Mouse (Mus musculus): ENCODE data around the gene Syngr1. TPM values are rescaled to one million over a fixed set of nuclear protein-coding genes. Genes with fewer than 3 reads are reported as not detected.

Gene Syngr1
- polyA plus RNA-seq, 1 experiment from 2014 or later, result 62.1 TPM

DNA sequence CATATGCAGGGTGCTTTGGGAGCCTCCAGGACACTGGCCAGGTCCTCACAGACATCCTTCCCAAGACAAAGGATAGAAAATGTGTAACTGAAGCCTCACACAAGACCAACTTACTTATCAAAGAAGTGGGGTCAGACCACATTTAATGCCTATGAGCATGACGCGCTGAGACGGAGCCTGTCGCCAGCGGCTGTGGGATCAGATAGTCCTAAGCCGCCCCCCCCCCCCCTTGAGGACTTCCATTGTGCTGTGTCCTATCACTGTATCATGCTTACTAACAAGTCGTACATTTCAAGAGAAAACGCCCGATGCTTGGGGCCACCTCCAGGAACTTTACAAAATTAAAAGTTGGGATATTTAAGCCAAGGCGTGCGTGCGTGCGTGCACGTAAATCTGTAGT is 56.0 kb downstream of the Syngr1 start:
- ATAC-seq (replicated peaks), result no peak
- no peak overlapping the region for H3K4me3 ChIP-seq
- no peak overlapping the region for H3K9ac ChIP-seq
- H3K27me3 ChIP-seq (replicated peaks), result no peaks in the 10 kb centered on the region
- H3K27ac ChIP-seq, result no peak overlapping the region
- 71% methylated on average over 14 of the region's 14 CpGs for WGBS
- no peak overlapping the region for H3K4me2 ChIP-seq
- H3K9me3 ChIP-seq, result no peaks in the 10 kb centered on the region
- peaks cover 8% of the 10 kb centered on the region; the same call in 1 of the 2 replicates for H3K36me3 ChIP-seq (replicated peaks)
- no peaks in the 10 kb centered on the region; the same call in 1 of the 2 replicates for H3K4me1 ChIP-seq

DNA sequence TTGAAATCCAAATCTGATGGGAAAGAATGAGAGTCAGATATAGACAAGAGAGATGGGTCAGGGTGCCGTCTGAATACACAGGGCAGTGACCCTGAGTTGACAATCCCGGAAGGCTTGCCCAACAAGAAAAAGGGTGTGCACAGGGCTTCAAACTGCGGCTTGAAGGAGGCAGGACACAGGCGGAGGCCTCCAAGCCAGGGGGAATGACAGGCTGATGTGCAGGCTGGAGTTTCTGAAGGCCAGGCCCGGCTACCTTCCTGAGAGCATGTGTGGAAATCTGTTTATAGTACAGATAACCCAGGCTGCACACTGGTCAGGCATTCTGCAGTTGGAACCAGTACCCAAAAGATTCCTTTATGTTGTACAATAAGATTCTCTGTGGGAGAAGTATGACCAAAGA is 56.4 kb downstream of the Syngr1 start:
- Histone ChIP-seq H3K9ac (no peak overlapping the region), H3K4me2 (no peak overlapping the region), H3K36me3 (replicated peaks) (peaks cover 10% of the 10 kb centered on the region; the same call in 1 of the 2 replicates), H3K4me3 (no peak overlapping the region), H3K9me3 (no peaks in the 10 kb centered on the region), H3K4me1 (no peaks in the 10 kb centered on the region; the same call in 1 of the 2 replicates), H3K27ac (no peak overlapping the region), H3K27me3 (replicated peaks) (no peaks in the 10 kb centered on the region)
- 74% methylated on average over 5 of the region's 5 CpGs for WGBS
- no peak for ATAC-seq (replicated peaks)

DNA sequence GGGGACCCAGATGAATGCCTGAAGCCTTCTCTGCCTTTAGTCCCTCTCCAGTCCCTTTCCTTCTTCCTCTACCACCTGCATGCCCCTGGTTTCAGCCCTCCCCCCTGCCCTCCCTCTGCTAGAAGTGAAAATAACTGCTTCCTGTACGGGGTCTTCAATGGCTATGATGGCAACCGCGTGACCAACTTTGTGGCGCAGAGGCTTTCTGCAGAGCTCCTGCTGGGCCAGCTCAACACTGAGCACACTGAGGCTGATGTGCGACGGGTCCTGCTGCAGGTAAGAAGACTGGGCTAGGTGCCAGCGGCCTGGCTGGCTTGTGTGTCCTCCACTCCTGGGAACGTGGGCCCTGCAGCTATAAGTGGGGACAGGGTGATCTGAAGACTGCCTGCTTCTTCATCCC is 57.4 kb downstream of the Syngr1 start:
- Histone ChIP-seq H3K9ac (no peak overlapping the region), H3K4me2 (no peak overlapping the region), H3K36me3 (replicated peaks) (peaks cover 20% of the 10 kb centered on the region; the same call in 1 of the 2 replicates), H3K4me3 (no peak overlapping the region), H3K27me3 (replicated peaks) (no peaks in the 10 kb centered on the region), H3K27ac (no peak overlapping the region), H3K4me1 (no peaks in the 10 kb centered on the region; the same call in 1 of the 2 replicates), H3K9me3 (no peaks in the 10 kb centered on the region)
- ATAC-seq (replicated peaks), result no peak
- WGBS, result 87% methylated on average over 8 of the region's 8 CpGs

DNA sequence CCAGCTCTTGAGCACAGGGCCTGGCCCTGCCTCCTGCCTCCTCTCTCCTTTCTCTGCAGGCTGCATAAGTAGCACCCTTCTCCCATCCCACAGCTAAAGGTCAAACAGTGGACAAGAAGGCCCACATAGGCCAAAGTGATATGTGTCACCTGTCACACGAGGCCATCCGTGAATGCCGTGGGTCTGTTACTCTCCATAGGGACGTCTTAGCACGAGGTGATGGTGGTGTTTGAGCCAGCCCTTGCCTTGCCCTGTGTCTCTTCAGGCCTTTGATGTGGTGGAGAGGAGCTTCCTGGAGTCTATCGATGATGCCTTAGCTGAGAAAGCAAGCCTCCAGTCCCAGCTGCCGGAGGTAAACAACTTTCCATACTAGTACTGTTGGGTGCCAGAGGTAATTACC is 58.4 kb downstream of the Syngr1 start:
- no peak for ATAC-seq (replicated peaks)
- peaks cover 29% of the 10 kb centered on the region for H3K36me3 ChIP-seq (replicated peaks)
- no peak overlapping the region for H3K9ac ChIP-seq
- no peaks in the 10 kb centered on the region for H3K9me3 ChIP-seq
- no peak overlapping the region for H3K4me2 ChIP-seq
- 96% methylated on average over 7 of the region's 7 CpGs for WGBS
- no peak overlapping the region for H3K27ac ChIP-seq
- no peak overlapping the region for H3K4me3 ChIP-seq
- no peaks in the 10 kb centered on the region; the same call in 1 of the 2 replicates for H3K4me1 ChIP-seq
- H3K27me3 ChIP-seq (replicated peaks), result no peaks in the 10 kb centered on the region

DNA sequence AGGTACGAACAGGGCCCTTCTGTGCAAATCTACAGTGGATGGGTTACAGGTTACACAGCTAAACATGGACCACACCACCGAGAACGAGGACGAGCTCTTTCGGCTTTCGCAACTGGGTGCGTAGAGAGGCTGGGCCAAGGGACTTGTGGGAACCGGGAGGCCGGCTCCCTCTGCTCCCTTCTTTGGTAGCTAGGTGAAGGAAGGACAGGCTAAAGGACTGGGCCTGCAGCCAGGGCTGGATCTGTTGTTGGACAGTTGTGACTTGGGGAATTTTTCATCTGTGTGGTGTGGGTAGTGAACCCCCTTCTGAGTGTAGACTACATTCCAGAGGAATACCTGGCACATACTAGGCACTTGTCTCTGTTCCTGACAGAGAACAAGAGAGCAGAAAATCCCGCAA is 61.5 kb downstream of the Syngr1 start:
- no peaks in the 10 kb centered on the region for H3K4me1 ChIP-seq
- H3K4me3 ChIP-seq, result no peak overlapping the region
- H3K4me2 ChIP-seq, result no peak overlapping the region
- no peaks in the 10 kb centered on the region for H3K27me3 ChIP-seq (replicated peaks)
- H3K27ac ChIP-seq, result no peak overlapping the region
- H3K36me3 ChIP-seq (replicated peaks), result peaks cover 35% of the 10 kb centered on the region
- 90% methylated on average over 10 of the region's 10 CpGs for WGBS
- ATAC-seq (replicated peaks), result no peak
- no peaks in the 10 kb centered on the region for H3K9me3 ChIP-seq
- H3K9ac ChIP-seq, result no peak overlapping the region

DNA sequence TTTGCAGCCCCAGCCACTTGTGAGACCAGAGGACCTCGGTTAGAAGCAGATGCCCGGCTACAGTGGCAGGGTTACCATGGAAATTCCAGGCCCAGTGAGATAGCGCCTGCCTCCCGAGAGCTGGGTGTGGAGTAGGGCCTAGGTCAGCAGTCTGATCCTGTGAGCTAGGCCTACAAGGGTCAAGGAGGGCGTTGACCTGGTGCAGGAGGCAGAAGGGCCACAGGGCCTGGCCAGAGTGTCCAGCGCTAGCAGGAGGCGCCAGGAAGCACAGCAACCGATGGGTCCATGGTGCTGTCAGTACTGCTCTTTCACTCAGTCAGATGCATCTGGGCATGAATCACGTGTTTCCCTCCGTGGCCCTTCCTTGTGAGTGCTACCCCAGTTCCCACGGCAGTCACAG is 62.6 kb downstream of the Syngr1 start:
- Histone ChIP-seq H3K4me1 (no peaks in the 10 kb centered on the region), H3K9ac (no peak overlapping the region), H3K27me3 (replicated peaks) (no peaks in the 10 kb centered on the region), H3K4me2 (no peak overlapping the region), H3K27ac (no peak overlapping the region), H3K4me3 (no peak overlapping the region), H3K36me3 (replicated peaks) (peaks cover 39% of the 10 kb centered on the region), H3K9me3 (no peaks in the 10 kb centered on the region)
- ATAC-seq (replicated peaks), result no peak
- 84% methylated on average over 11 of the region's 11 CpGs for WGBS

DNA sequence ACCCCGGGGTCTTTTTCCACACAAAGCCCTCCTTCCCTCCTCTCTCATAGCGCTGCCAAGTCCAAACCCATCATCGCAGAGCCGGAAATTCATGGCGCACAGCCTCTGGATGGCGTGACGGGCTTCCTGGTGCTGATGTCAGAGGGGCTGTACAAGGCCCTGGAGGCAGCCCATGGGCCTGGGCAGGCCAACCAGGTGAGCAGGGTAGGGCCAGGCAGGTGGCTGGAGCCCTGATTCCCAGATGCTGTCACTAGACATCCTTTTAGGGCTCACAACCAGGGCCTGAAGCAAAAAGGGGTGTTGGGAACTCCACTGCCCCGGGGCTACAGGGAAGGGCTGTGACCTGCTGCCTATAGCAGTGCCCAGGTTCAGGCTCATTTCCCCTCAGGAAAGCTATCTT is 64.6 kb downstream of the Syngr1 start:
- H3K36me3 ChIP-seq (replicated peaks), result peaks cover 39% of the 10 kb centered on the region
- no peak overlapping the region for H3K4me3 ChIP-seq
- no peaks in the 10 kb centered on the region for H3K9me3 ChIP-seq
- no peaks in the 10 kb centered on the region for H3K27me3 ChIP-seq (replicated peaks)
- no peak overlapping the region for H3K4me2 ChIP-seq
- no peak overlapping the region for H3K27ac ChIP-seq
- ATAC-seq (replicated peaks), result no peak
- 92% methylated on average over 8 of the region's 8 CpGs for WGBS
- H3K9ac ChIP-seq, result no peak overlapping the region
- no peaks in the 10 kb centered on the region for H3K4me1 ChIP-seq

DNA sequence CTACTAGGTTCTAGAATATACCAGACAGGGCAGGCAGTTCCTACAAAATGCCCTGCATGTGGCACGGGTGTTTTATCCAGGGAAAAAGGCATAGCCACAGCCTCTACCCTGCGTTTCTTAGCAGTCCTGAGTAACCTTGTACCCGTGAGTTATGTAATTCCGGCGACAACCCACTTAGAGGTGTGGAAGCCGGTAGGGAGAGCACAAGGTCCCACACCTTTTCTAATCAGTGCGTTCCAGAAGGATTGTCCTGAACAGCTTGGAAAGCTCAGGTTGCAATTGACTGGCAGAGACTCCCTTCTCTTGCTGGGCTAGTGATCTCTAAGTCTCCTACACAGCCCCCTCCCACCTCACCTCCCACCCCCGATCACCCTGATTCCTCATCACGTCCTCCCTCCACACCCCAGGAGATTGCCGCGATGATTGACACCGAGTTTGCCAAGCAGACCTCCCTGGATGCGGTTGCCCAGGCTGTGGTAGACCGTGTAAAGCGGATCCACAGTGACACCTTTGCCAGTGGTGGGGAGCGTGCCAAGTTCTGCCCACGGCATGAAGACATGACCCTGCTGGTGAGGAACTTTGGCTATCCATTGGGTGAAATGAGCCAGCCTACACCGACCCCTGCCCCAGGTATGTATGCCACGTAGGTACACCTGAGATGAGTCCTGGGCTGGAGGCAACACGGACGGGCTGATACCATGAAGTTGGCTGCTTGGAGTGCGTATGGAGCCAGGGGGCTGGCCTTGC is 66.2 kb downstream of the Syngr1 start:
- no peak for ATAC-seq (replicated peaks)
- Histone ChIP-seq H3K4me1 (no peaks in the 10 kb centered on the region), H3K9ac (no peak overlapping the region), H3K36me3 (replicated peaks) (peaks cover 47% of the 10 kb centered on the region), H3K27me3 (replicated peaks) (no peaks in the 10 kb centered on the region), H3K9me3 (no peaks in the 10 kb centered on the region), H3K4me3 (no peak overlapping the region), H3K4me2 (no peak overlapping the region), H3K27ac (no peak overlapping the region)
- 95% methylated on average over 22 of the region's 22 CpGs for WGBS

DNA sequence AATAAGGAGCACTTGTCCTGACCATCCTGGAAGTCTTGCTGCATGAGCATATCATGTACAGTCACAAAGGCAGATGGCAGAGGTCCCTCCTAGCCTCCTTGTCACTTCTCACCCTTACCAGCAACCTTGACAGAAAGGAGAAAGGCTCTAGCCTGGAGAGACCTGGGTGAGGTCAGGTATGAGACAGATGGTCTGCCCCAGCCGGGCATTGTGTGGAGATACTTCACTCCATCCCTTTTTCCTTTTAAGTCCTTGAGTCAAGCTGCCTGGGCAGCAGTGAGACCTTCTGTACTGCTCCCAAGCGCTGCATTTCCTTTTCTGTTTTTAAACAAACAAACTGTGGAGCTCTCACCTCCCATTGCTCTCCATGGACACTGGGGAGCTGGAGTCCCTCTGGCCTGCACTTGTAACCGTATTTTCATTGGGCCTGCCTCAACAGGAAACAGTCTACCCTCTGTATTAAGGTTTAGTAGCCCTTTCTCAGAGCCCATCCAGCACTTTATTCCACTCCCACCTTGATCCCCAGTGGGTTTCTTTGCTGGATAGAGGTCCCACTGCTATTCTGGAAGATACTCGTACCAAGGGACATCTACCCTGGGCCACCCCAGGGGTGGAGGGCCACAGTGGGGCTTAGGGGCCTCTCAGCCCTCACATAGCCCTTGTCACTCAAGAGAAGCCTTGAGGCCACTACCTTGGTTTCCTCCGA is 67.0 kb downstream of the Syngr1 start:
- 74% methylated on average over 5 of the region's 5 CpGs for WGBS
- Histone ChIP-seq H3K9ac (no peak overlapping the region), H3K4me3 (no peak overlapping the region), H3K27ac (no peak overlapping the region), H3K36me3 (replicated peaks) (peaks cover 42% of the 10 kb centered on the region), H3K4me2 (no peak overlapping the region), H3K4me1 (no peaks in the 10 kb centered on the region), H3K9me3 (no peaks in the 10 kb centered on the region), H3K27me3 (replicated peaks) (no peaks in the 10 kb centered on the region)
- ATAC-seq (replicated peaks), result no peak

DNA sequence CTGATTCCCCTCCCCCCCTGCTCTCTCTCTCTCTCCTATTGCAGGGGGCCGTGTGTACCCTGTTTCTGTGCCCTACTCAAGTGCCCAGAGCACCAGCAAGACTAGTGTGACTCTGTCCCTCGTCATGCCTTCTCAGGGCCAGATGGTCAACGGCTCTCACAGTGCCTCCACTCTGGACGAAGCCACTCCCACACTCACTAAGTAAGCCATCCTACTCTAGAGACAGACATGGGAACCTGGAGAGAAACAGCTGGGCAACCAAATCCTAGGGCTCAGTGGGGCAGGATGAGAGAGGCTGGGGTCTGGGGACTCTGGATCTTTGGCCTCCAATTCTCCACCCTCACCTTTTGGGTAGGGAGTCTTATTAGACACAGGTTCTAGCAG is 67.6 kb downstream of the Syngr1 start:
- Histone ChIP-seq H3K36me3 (replicated peaks) (peaks cover 37% of the 10 kb centered on the region), H3K4me2 (no peak overlapping the region), H3K4me3 (no peak overlapping the region), H3K9me3 (no peaks in the 10 kb centered on the region), H3K27me3 (replicated peaks) (no peaks in the 10 kb centered on the region), H3K4me1 (no peaks in the 10 kb centered on the region), H3K9ac (no peak overlapping the region), H3K27ac (no peak overlapping the region)
- WGBS, result 71% methylated on average over 4 of the region's 4 CpGs
- no peak for ATAC-seq (replicated peaks)

DNA sequence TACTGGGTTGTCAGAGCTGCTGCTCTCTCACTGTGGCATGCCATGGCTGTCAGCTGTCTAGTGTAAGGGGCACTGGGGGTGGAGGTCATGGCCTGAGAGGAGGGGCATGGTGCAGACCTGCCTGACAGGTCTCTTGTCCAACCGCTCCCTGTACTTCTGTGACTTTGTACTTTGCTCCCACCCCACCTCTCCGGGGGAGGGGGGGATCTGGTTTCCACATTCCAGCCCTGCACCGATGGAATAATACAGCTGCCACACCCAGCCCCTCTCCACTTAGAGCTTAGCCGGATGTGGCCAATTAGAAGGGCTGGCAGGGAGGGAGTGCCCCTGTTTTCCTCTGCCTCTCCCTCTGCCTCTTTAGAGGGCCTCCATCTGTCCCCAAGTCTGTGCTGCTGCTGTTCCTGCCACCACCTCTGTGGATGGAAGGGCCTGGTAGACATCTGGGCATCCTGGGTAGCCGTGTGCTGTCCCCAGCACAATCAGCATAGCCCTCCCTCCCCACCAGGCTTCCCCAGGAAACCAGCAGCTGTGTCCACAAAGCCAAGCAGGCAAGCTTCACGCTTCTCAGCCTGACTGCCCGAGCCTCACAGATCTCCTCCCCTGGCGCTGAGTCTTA is 68.3 kb downstream of the Syngr1 start:
- Histone ChIP-seq H3K36me3 (replicated peaks) (peaks cover 30% of the 10 kb centered on the region), H3K4me1 (no peaks in the 10 kb centered on the region), H3K4me2 (no peak overlapping the region), H3K27me3 (replicated peaks) (no peaks in the 10 kb centered on the region), H3K27ac (no peak overlapping the region), H3K9me3 (no peaks in the 10 kb centered on the region), H3K4me3 (no peak overlapping the region), H3K9ac (no peak overlapping the region)
- no peak for ATAC-seq (replicated peaks)
- WGBS, result 41% methylated on average over 8 of the region's 8 CpGs

DNA sequence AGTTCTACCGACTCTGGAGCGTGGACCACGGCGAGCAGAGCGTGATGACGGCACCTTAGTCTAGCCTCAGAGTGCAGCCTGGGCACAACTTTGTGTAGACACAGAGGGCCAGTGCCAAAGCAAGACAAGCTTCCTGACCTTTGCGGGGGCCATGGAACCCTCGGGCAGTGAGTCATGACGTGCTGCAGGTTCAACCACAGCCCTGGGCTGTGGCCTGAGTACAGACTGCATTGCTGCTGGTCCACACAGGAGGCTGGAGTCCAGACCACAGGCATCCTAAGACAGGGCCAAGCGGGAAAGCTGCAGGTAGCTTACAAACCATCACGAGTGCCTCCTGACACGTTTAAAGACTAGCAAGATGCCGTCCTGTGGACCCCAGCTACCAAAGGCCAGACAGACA is 69.1 kb downstream of the Syngr1 start:
- ATAC-seq (replicated peaks), result no peak
- Histone ChIP-seq H3K4me1 (no peaks in the 10 kb centered on the region), H3K9me3 (no peaks in the 10 kb centered on the region), H3K27ac (no peak overlapping the region), H3K4me3 (no peak overlapping the region), H3K9ac (no peak overlapping the region), H3K4me2 (no peak overlapping the region), H3K27me3 (replicated peaks) (no peaks in the 10 kb centered on the region), H3K36me3 (replicated peaks) (peaks cover 26% of the 10 kb centered on the region; the same call in 1 of the 2 replicates)
- 93% methylated on average over 13 of the region's 13 CpGs for WGBS

Measured in midbrain, embryonic 15.5 days (tissue).